Mouse (Mus musculus): Measurements from ENCODE around the gene Col24a1.

Col24a1 gene

GRCm38 (mm10) chr3:145292337-145293134 lies at the start of gene Col24a1:
Col24a1 (plus strand) TSS chr3:145292472.
- DNase-seq (ENCODE audit: low spot score): no peak

GRCm38 (mm10) chr3:145248040-145248439 lies 44.2 kb upstream of the Col24a1 start:
- DNase-seq (ENCODE audit: low spot score): no peak

- DNase-seq (ENCODE audit: low spot score): no peak
Measured at GRCm38 (mm10) chr3:145253066-145253465, 39.2 kb upstream of the Col24a1 start.

GRCm38 (mm10) chr3:145254764-145255396 lies 37.4 kb upstream of the Col24a1 start:
- no peak for DNase-seq (ENCODE audit: low spot score)

GRCm38 (mm10) chr3:145256647-145257046 lies 35.6 kb upstream of the Col24a1 start:
- no peak for DNase-seq (ENCODE audit: low spot score)

- DNase-seq (ENCODE audit: low spot score): no peak
Measured at GRCm38 (mm10) chr3:145259678-145260077, 32.6 kb upstream of the Col24a1 start.

- DNase-seq (ENCODE audit: low spot score): no peak
Measured at GRCm38 (mm10) chr3:145263131-145263530, 29.1 kb upstream of the Col24a1 start.

- DNase-seq (ENCODE audit: low spot score): peak; percentile 17
Measured at GRCm38 (mm10) chr3:145268066-145268465, 24.2 kb upstream of the Col24a1 start.

GRCm38 (mm10) chr3:145274191-145274590 lies 18.1 kb upstream of the Col24a1 start:
- DNase-seq (ENCODE audit: low spot score): no peak

- DNase-seq (ENCODE audit: low spot score): no peak
Measured at GRCm38 (mm10) chr3:145293207-145293606, 935 bp downstream of the Col24a1 start.

- DNase-seq (ENCODE audit: low spot score): no peak
Measured at GRCm38 (mm10) chr3:145293623-145294307, 1.5 kb downstream of the Col24a1 start.

GRCm38 (mm10) chr3:145299980-145300591 lies 7.8 kb downstream of the Col24a1 start:
- no peak for DNase-seq (ENCODE audit: low spot score)

GRCm38 (mm10) chr3:145305311-145305710 lies 13.0 kb downstream of the Col24a1 start:
- no peak for DNase-seq (ENCODE audit: low spot score)

- DNase-seq (ENCODE audit: low spot score): no peak
Measured at GRCm38 (mm10) chr3:145307209-145307608, 14.9 kb downstream of the Col24a1 start.

GRCm38 (mm10) chr3:145320587-145321274 lies 28.5 kb downstream of the Col24a1 start:
- no peak for DNase-seq (ENCODE audit: low spot score)

GRCm38 (mm10) chr3:145325402-145325801 lies 33.1 kb downstream of the Col24a1 start:
- no peak for DNase-seq (ENCODE audit: low spot score)

GRCm38 (mm10) chr3:145331642-145332041 lies 39.4 kb downstream of the Col24a1 start:
- DNase-seq (ENCODE audit: low spot score): no peak

- DNase-seq (ENCODE audit: low spot score): no peak
Measured at GRCm38 (mm10) chr3:145334046-145334445, 41.8 kb downstream of the Col24a1 start.

GRCm38 (mm10) chr3:145337161-145337560 lies 44.9 kb downstream of the Col24a1 start:
- no peak for DNase-seq (ENCODE audit: low spot score)

GRCm38 (mm10) chr3:145339851-145340499 lies 47.7 kb downstream of the Col24a1 start:
- no peak for DNase-seq (ENCODE audit: low spot score)

- DNase-seq (ENCODE audit: low spot score): no peak
Measured at GRCm38 (mm10) chr3:145348690-145349089, 56.4 kb downstream of the Col24a1 start.
